Mouse (Mus musculus) kidney, embryonic 15.5 days (tissue): Measurements from ENCODE around the gene Kcne3. TPM values are rescaled to one million over a fixed set of nuclear protein-coding genes. Genes with fewer than 3 reads are reported as not detected.
A peak's percentile ranks its signal among the peaks of the same experiment; 100 is the strongest.

ENCODE experiments used
- ATAC-seq: fragments of 200-750 bp; cut with Nextera tagmentation; replicated peaks from 2 replicates; pipeline ENCODE4 v1.8.0; 2017; ENCODE audit warnings: moderate TSS enrichment; ENCODE audit not compliant: low FRiP score
- H3K27ac ChIP-seq: fragments of 300-500 bp; sonication (generic); 2 replicates; pipeline ENCODE4 v1.5.1; 2015; ENCODE audit warnings: mild to moderate bottlenecking, inconsistent platforms
- H3K27me3 ChIP-seq: fragments of 300-500 bp; sonication (generic); 2 replicates; pipeline ENCODE4 v1.6.1; 2015; ENCODE audit warnings: inconsistent platforms
- H3K36me3 ChIP-seq: fragments of 300-500 bp; sonication (generic); 2 replicates; pipeline ENCODE4 v1.6.1; 2015; ENCODE audit warnings: inconsistent platforms
- H3K4me1 ChIP-seq: fragments of 300-500 bp; sonication (generic); 2 replicates; pipeline ENCODE4 v1.6.1; 2015; ENCODE audit warnings: inconsistent platforms
- H3K4me2 ChIP-seq: fragments of 300-500 bp; sonication (generic); 2 replicates; pipeline ENCODE4 v1.6.1; 2015; ENCODE audit warnings: moderate library complexity, mild to moderate bottlenecking, inconsistent platforms
- H3K4me3 ChIP-seq: fragments of 300-500 bp; sonication (generic); replicated peaks from 2 replicates; pipeline ENCODE4 v1.5.1; 2015; ENCODE audit warnings: mild to moderate bottlenecking, inconsistent platforms
- H3K9ac ChIP-seq: fragments of 300-500 bp; sonication (generic); 2 replicates; pipeline ENCODE4 v1.6.1; 2015; ENCODE audit warnings: mild to moderate bottlenecking, inconsistent platforms
- H3K9me3 ChIP-seq: fragments of 300-500 bp; sonication (generic); replicated peaks from 2 replicates; pipeline ENCODE4 v1.6.1; 2016; ENCODE audit warnings: inconsistent platforms
- WGBS: fragments of 180-500 bp; shearing (Covaris S2); methylation state at CpG from one replicate; pipeline ENCODE4 v1.1.7; 2015; ENCODE audit warnings: mixed read lengths; 5-methylcytosine and 5-hydroxymethylcytosine counted together
- polyA plus RNA-seq: library from polyadenylated mRNA; unstranded; fragments of >200 nt; fragmentation: Nextera tagmentation; extraction: Ambion mirVana; gene quantifications from 2 replicates; pipeline ENCODE4 v1.2.1, GENCODE M21; 2015

Kcne3 gene
- polyA plus RNA-seq, 1 experiment from 2014 or later = 5.1 TPM

- H3K27me3 ChIP-seq = no peaks in the 10 kb centered on the region
- peak within 1 kb of the TSS; percentile 88 for H3K4me2 ChIP-seq
- no peaks in the 10 kb centered on the region for H3K9me3 ChIP-seq
- no peaks in the 10 kb centered on the region for H3K36me3 ChIP-seq
- peak within 1 kb of the TSS; percentile 89 for H3K9ac ChIP-seq
- WGBS = under 1% methylated on average over 78 of the region's 78 CpGs
- peak within 1 kb of the TSS; percentile 98 for H3K27ac ChIP-seq
- peaks cover 16% of the 10 kb centered on the region for H3K4me1 ChIP-seq
- H3K4me3 ChIP-seq = peak within 1 kb of the TSS; percentile 73
- peak; percentile 98 for ATAC-seq
Observed at GRCm38 (mm10) chr7:100159105-100159841, 17.0 kb upstream of the Kcne3 start, which contains the start of gene Lipt2. Lipt2 (plus strand) TSS chr7:100159277.

DNA sequence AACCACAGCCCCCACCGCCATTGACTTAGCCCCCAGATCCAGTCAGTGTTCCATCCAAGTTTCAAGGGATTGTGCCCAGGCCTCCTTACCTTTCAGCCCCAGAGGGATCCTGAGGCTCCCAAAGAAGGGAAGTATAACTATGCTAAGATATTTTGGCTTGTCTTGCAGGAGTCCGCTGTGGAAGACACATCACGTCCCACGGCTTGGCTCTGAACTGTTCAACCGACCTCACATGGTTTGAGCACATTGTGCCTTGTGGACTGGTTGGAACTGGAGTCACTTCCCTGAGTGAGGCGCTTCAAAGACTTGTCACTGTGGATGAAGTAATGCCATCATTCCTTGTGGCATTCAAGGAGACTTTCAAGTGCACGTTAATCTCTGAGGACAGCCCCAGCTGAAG, 16.3 kb upstream of the Kcne3 start:
- Histone ChIP-seq H3K9ac (peak overlapping the region; percentile 89), H3K4me3 (peak overlapping the region; percentile 73), H3K9me3 (no peaks in the 10 kb centered on the region), H3K27me3 (no peaks in the 10 kb centered on the region), H3K27ac (peak overlapping the region; percentile 98), H3K36me3 (no peaks in the 10 kb centered on the region), H3K4me1 (peaks cover 16% of the 10 kb centered on the region), H3K4me2 (peak overlapping the region; percentile 88)
- ATAC-seq = no peak
- 64% methylated on average over 7 of the region's 7 CpGs for WGBS

DNA sequence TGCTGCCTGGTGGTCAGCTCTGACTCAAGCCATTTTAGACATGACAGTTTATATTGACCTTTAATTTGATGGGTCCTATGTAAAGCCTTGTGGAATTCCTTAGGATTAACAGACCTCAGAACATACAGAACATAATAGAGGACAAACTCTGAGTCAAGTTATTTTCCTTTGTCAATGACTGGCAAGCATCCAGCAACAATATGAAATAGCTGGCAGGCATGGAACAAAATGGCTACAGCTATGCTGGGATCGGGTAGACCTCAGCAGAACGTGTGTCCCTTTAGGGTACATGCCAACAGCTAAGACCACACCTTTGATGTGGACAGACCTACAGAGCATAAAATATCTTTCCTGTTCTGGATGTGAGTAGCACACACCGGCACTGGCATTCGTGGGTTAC, 12.8 kb upstream of the Kcne3 start:
- H3K4me3 ChIP-seq = no peak overlapping the region
- no peak for ATAC-seq
- H3K36me3 ChIP-seq = no peaks in the 10 kb centered on the region
- no peak overlapping the region for H3K4me2 ChIP-seq
- 62% methylated on average over 4 of the region's 4 CpGs for WGBS
- no peaks in the 10 kb centered on the region for H3K27me3 ChIP-seq
- no peaks in the 10 kb centered on the region for H3K9me3 ChIP-seq
- no peak overlapping the region for H3K27ac ChIP-seq
- H3K4me1 ChIP-seq = peaks cover 16% of the 10 kb centered on the region
- H3K9ac ChIP-seq = no peak overlapping the region

GRCm38 (mm10) chr7:100168654-100169053, 7.6 kb upstream of the Kcne3 start:
- ATAC-seq = no peak
- H3K4me3 ChIP-seq = no peak overlapping the region
- 66% methylated on average over 11 of the region's 11 CpGs for WGBS
- H3K9me3 ChIP-seq = no peaks in the 10 kb centered on the region
- H3K4me1 ChIP-seq = no peaks in the 10 kb centered on the region
- H3K4me2 ChIP-seq = no peak overlapping the region
- H3K27me3 ChIP-seq = no peaks in the 10 kb centered on the region
- H3K36me3 ChIP-seq = no peaks in the 10 kb centered on the region
- H3K9ac ChIP-seq = no peak overlapping the region
- 0 out of 2 replicates have a peak overlapping the region, but pooled peaks have one; percentile 10 for H3K27ac ChIP-seq

DNA sequence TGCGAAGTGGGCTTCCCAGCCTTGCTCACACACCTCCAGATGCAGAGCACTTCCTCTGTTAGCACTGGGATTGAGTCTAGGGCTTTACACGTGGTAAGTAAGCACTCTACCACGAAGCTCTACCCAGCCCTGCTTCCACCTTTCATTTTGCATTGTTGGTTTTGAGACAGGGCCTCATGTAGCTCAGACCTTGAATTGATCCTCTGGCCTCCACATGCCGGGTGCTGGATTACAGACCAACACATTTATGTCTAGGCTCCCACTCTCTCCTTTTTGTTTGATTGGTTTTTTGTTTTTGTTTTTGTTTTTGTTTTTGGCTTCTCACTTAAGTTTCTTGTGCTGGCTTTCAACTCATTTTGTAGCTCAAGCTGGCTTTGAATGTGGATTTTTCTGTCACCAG, 5.5 kb upstream of the Kcne3 start:
- Histone ChIP-seq H3K9ac (no peak overlapping the region), H3K36me3 (no peaks in the 10 kb centered on the region), H3K9me3 (no peaks in the 10 kb centered on the region), H3K4me1 (no peaks in the 10 kb centered on the region), H3K27me3 (no peaks in the 10 kb centered on the region), H3K27ac (no peak overlapping the region), H3K4me3 (no peak overlapping the region), H3K4me2 (no peak overlapping the region)
- 63% methylated on average over 4 of the region's 4 CpGs for WGBS
- no peak for ATAC-seq

DNA sequence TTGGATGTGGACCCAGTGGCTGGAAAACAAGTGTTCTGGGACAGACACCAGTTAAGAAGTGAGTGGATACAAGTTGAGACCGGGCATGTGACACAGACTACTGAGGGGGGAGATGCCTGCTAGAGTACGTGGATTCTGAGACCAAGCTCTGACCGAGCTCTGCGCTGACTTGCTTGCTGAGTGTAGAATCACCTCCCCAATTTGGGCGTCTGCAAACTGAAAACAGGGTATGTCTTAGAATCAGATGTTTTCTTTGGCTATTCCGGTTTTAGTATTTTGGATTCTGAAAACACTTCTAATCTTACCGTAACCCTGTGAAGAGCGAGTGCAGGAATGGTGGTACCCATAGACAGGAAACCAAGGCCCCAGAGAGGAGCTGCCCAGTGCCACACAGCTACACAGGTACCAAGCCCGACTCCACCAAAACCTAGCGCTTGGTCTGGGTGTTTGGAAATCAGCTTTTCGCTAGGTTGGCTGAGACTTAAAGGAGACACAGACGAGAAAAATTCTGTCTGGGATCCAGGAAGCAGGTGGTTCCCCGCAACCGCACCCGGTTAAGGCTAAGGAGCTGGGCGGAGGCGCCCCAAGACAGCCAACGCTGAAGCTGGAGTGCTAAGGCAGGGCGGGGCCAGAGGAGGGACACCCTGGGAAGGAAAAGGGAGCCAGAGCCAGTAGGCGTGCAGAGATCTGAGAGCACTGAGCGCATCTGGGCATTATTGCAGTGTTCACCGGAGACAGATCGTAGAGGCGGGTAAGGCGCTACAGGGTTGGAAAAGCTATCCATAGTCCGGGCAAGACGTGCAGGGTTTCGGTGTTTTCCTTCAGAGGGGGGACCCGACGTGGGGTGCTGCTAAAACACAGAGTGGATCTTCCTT, 2.0 kb downstream of the Kcne3 start:
- H3K9ac ChIP-seq = peak overlapping the region; percentile 33; the same call in 1 of the 2 replicates
- WGBS = 10% methylated on average over 30 of the region's 30 CpGs
- H3K9me3 ChIP-seq = no peaks in the 10 kb centered on the region
- no peak overlapping the region for H3K27ac ChIP-seq
- ATAC-seq = peak; percentile 79
- H3K4me1 ChIP-seq = peaks cover 15% of the 10 kb centered on the region
- no peaks in the 10 kb centered on the region for H3K36me3 ChIP-seq
- H3K4me2 ChIP-seq = peak overlapping the region; percentile 70
- H3K27me3 ChIP-seq = peaks cover 48% of the 10 kb centered on the region
- H3K4me3 ChIP-seq = peak overlapping the region; percentile 43

DNA sequence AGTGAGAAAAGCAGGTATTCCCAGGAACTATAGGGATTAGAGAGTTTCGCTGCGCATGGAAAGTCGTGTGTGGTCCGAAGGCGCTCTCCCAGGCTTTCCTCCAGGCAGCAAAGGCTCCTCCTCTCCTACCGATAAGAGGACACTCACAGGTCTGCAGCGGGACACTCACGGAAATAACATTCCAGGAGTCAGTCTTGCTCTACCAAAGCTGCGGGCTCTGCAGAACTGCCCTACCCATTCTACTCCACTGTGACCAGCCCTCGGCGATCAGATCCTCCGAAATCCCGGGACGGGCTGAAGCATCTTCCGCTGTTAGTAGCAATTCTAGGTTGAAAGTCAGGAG, 2.6 kb downstream of the Kcne3 start:
- no peak for ATAC-seq

GRCm38 (mm10) chr7:100179394-100179793, 3.1 kb downstream of the Kcne3 start:
- Histone ChIP-seq H3K27ac (no peak overlapping the region), H3K9me3 (no peaks in the 10 kb centered on the region), H3K4me3 (peak overlapping the region; percentile 43), H3K36me3 (no peaks in the 10 kb centered on the region), H3K9ac (no peak overlapping the region), H3K27me3 (peaks cover 48% of the 10 kb centered on the region), H3K4me1 (peaks cover 15% of the 10 kb centered on the region), H3K4me2 (peak overlapping the region; percentile 70)
- WGBS = 65% methylated on average over 7 of the region's 7 CpGs
- no peak for ATAC-seq

More for the DNA sequence above, 2.6 kb downstream of the Kcne3 start:
- under 1% methylated on average over 15 of the region's 15 CpGs for WGBS
- Histone ChIP-seq H3K4me1 (peaks cover 15% of the 10 kb centered on the region), H3K4me2 (peak overlapping the region; percentile 70), H3K9ac (peak overlapping the region; percentile 33; the same call in 1 of the 2 replicates), H3K36me3 (no peaks in the 10 kb centered on the region), H3K4me3 (peak overlapping the region; percentile 43), H3K27ac (no peak overlapping the region), H3K27me3 (peaks cover 48% of the 10 kb centered on the region), H3K9me3 (no peaks in the 10 kb centered on the region)

DNA sequence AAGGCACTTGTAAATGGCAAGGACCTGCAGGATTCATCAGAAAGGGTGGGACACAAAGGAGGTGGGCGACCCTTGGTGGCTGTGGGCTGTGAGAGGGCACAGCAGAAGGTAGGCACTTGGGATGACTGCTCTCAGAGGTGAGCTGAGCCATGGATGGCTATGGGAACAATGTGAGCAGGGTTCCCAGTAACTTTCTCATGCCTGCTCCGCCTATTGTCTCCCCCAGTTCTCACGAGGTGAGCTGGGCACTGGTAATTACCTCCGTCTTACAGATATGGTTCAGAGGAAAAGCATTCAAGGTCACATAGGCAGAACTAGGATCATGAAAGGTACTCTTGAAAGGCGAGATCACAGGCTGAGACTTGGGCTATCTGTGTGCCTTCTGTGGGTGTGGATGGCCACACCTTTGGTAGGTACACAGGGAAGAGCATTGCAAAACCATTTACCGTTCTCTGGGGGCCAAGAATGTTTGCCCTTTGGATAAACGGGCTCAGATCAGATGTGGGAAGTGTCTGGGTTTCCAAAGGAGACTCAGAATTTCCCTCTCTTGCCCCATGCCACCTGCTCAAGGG, 3.6 kb downstream of the Kcne3 start:
- H3K4me3 ChIP-seq = no peak overlapping the region

DNA sequence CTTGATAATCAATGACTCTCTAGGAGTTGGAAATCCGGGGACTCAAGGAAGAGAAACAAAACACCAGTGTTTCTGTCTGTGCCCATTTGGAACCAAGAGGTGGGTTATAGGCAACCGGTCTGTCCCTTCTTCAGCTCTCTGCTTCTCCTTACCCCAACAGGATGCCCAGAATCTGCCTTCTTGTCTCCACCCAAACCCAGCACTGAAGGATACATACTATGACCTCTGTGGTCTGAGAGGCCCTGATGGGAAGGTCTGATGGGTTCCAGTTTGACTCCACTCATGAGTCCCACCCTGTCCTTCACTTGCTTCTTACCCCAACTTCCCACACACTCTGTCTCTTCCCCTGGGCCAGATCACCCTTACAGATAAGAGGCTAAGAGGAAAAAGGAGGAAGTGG, 4.9 kb downstream of the Kcne3 start:
- WGBS = 85% methylated on average over 2 of the region's 2 CpGs

More for the DNA sequence above, 3.6 kb downstream of the Kcne3 start:
- Histone ChIP-seq H3K27me3 (peaks cover 48% of the 10 kb centered on the region), H3K9me3 (no peaks in the 10 kb centered on the region), H3K36me3 (no peaks in the 10 kb centered on the region), H3K4me2 (no peak overlapping the region), H3K9ac (no peak overlapping the region), H3K27ac (no peak overlapping the region), H3K4me1 (peaks cover 15% of the 10 kb centered on the region)
- no peak for ATAC-seq
- WGBS = 68% methylated on average over 7 of the region's 7 CpGs

GRCm38 (mm10) chr7:100181614-100182013, 5.3 kb downstream of the Kcne3 start:
- no peaks in the 10 kb centered on the region for H3K36me3 ChIP-seq
- peaks cover 15% of the 10 kb centered on the region for H3K4me1 ChIP-seq
- H3K9ac ChIP-seq = no peak overlapping the region
- WGBS = 49% methylated on average over 3 of the region's 3 CpGs
- H3K9me3 ChIP-seq = no peaks in the 10 kb centered on the region
- no peak overlapping the region for H3K4me3 ChIP-seq
- H3K4me2 ChIP-seq = no peak overlapping the region
- ATAC-seq = no peak
- H3K27ac ChIP-seq = no peak overlapping the region
- peaks cover 43% of the 10 kb centered on the region for H3K27me3 ChIP-seq

More for the DNA sequence above, 4.9 kb downstream of the Kcne3 start:
- no peak overlapping the region for H3K9ac ChIP-seq
- H3K4me3 ChIP-seq = no peak overlapping the region
- no peaks in the 10 kb centered on the region for H3K36me3 ChIP-seq
- no peak for ATAC-seq
- H3K4me1 ChIP-seq = peaks cover 15% of the 10 kb centered on the region
- H3K27me3 ChIP-seq = peaks cover 45% of the 10 kb centered on the region
- no peaks in the 10 kb centered on the region for H3K9me3 ChIP-seq
- no peak overlapping the region for H3K4me2 ChIP-seq
- no peak overlapping the region for H3K27ac ChIP-seq

GRCm38 (mm10) chr7:100182388-100182787, 6.1 kb downstream of the Kcne3 start:
- no peak overlapping the region for H3K4me3 ChIP-seq
- H3K9me3 ChIP-seq = no peaks in the 10 kb centered on the region
- H3K4me1 ChIP-seq = peaks cover 15% of the 10 kb centered on the region
- H3K27me3 ChIP-seq = peaks cover 36% of the 10 kb centered on the region
- H3K27ac ChIP-seq = no peak overlapping the region
- H3K36me3 ChIP-seq = no peaks in the 10 kb centered on the region
- 78% methylated on average over 3 of the region's 3 CpGs for WGBS
- no peak overlapping the region for H3K4me2 ChIP-seq
- H3K9ac ChIP-seq = no peak overlapping the region
- no peak for ATAC-seq
